Mouse (Mus musculus): ENCODE measurements around the gene Slc9a3r2. TPM values are rescaled to one million over a fixed set of nuclear protein-coding genes. Genes with fewer than 3 reads are reported as not detected.

The Slc9a3r2 gene
- polyA plus RNA-seq, 1 experiment from 2014 or later = 44.9 TPM

- no peaks in the 10 kb centered on the region for H3K9me3 ChIP-seq (ENCODE audit: control insufficient read depth, low read depth, low read length)
- ATAC-seq (ENCODE audit: insufficient number of reproducible peaks, insufficient read depth, low FRiP score, low read depth) = peak; percentile 81
- no peaks in the 10 kb centered on the region for H3K27me3 ChIP-seq (ENCODE audit: control insufficient read depth, insufficient read depth, low read length)
- WGBS = 48% methylated on average over 9 of the region's 9 CpGs
- peaks cover 19% of the 10 kb centered on the region for H3K4me1 ChIP-seq (ENCODE audit: control insufficient read depth, insufficient read depth, low read length)
- H3K4me3 ChIP-seq (ENCODE audit: low read depth, low read length) = no peak overlapping the region
- H3K27ac ChIP-seq (ENCODE audit: low read length) = peak overlapping the region; percentile 85
- H3K36me3 ChIP-seq (ENCODE audit: control insufficient read depth, insufficient read depth, low read length) = peaks cover 6% of the 10 kb centered on the region; the same call in 1 of the 2 replicates
- H3K4me2 ChIP-seq (replicated peaks; ENCODE audit: low read depth, low read length) = no peak overlapping the region
- H3K9ac ChIP-seq (replicated peaks; ENCODE audit: low read depth, low read length) = no peak overlapping the region
Measured at GRCm38 (mm10) chr17:24638840-24639239, 11.3 kb downstream of the Slc9a3r2 start.

DNA sequence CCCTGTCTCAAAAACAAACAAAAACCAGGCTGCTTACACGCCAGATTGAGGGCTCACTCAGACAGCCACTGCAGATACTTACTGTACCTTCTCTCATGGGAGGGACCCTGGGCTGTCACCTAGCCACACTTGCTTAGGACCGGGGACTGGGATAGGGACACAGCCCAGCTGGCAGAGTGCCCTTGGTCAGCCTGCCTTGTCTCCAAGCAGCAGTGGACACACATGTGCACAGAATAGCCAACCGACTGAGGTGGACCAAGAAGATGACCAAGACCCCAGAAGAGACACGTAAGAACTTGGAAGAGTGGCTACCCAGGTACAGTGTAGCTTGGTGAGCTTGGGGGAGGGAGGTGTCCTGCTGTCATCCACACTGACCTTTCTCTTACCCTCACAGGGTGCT is 11.9 kb downstream of the Slc9a3r2 start:
- 0 out of 2 replicates have a peak, but pooled peaks have one; percentile 7 for ATAC-seq (ENCODE audit: insufficient number of reproducible peaks, insufficient read depth, low FRiP score, low read depth)
- H3K9ac ChIP-seq (replicated peaks; ENCODE audit: low read depth, low read length) = no peak overlapping the region
- WGBS = 79% methylated on average over 4 of the region's 4 CpGs
- H3K4me2 ChIP-seq (replicated peaks; ENCODE audit: low read depth, low read length) = no peak overlapping the region
- H3K4me3 ChIP-seq (ENCODE audit: low read depth, low read length) = no peak overlapping the region
- H3K27ac ChIP-seq (ENCODE audit: low read length) = peak overlapping the region; percentile 85
- no peaks in the 10 kb centered on the region for H3K9me3 ChIP-seq (ENCODE audit: control insufficient read depth, low read depth, low read length)
- H3K4me1 ChIP-seq (ENCODE audit: control insufficient read depth, insufficient read depth, low read length) = peaks cover 19% of the 10 kb centered on the region; the same call in 1 of the 2 replicates
- peaks cover 6% of the 10 kb centered on the region; the same call in 1 of the 2 replicates for H3K36me3 ChIP-seq (ENCODE audit: control insufficient read depth, insufficient read depth, low read length)
- H3K27me3 ChIP-seq (ENCODE audit: control insufficient read depth, insufficient read depth, low read length) = no peaks in the 10 kb centered on the region

DNA sequence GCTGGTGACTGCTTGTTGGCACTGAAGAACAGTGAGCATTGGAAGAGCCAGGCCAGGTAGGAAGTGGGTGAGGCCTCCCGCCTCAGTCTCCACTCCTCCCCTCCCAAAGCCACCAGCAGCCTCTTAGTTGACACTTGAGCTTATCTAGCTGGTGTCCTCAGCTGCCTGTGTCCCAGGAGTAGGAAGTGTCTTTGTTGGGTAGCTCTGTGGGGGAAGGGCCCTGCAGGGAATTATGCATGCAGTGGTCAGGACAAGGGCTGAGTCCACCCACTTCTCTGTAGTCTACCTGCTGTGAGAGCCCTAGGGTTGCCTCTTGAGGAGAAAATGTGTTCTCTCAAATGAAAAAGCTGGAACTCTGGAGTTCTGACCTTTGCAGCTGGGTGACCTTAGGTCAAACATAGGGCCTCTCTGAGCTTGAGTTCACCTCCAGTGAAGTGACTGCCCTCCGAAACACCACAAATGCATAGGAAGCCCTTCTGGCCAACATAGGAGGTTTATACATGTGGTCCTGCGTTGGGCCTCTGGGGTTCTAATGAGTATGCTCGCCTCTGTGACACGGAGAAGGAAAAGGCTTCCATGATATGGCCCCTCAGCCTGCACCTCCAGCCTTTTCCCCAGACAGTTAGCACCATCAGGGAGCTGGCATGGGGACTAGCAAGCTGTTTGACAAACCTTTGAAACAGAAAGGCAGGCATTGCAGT is 13.2 kb downstream of the Slc9a3r2 start:
- Histone ChIP-seq H3K27ac (ENCODE audit: low read length) (no peak overlapping the region), H3K4me2 (replicated peaks; ENCODE audit: low read depth, low read length) (no peak overlapping the region), H3K36me3 (ENCODE audit: control insufficient read depth, insufficient read depth, low read length) (peaks cover 6% of the 10 kb centered on the region; the same call in 1 of the 2 replicates), H3K4me1 (ENCODE audit: control insufficient read depth, insufficient read depth, low read length) (peaks cover 22% of the 10 kb centered on the region; the same call in 1 of the 2 replicates), H3K27me3 (ENCODE audit: control insufficient read depth, insufficient read depth, low read length) (no peaks in the 10 kb centered on the region), H3K9me3 (ENCODE audit: control insufficient read depth, low read depth, low read length) (no peaks in the 10 kb centered on the region), H3K4me3 (ENCODE audit: low read depth, low read length) (no peak overlapping the region), H3K9ac (replicated peaks; ENCODE audit: low read depth, low read length) (no peak overlapping the region)
- no peak for ATAC-seq (ENCODE audit: insufficient number of reproducible peaks, insufficient read depth, low FRiP score, low read depth)
- 66% methylated on average over 5 of the region's 5 CpGs for WGBS

- Histone ChIP-seq H3K9ac (replicated peaks; ENCODE audit: low read depth, low read length) (no peak overlapping the region), H3K4me3 (ENCODE audit: low read depth, low read length) (no peak overlapping the region), H3K4me2 (replicated peaks; ENCODE audit: low read depth, low read length) (no peak overlapping the region), H3K9me3 (ENCODE audit: control insufficient read depth, low read depth, low read length) (no peaks in the 10 kb centered on the region), H3K27ac (ENCODE audit: low read length) (no peak overlapping the region), H3K4me1 (ENCODE audit: control insufficient read depth, insufficient read depth, low read length) (peaks cover 26% of the 10 kb centered on the region; the same call in 1 of the 2 replicates), H3K36me3 (ENCODE audit: control insufficient read depth, insufficient read depth, low read length) (peaks cover 7% of the 10 kb centered on the region; the same call in 1 of the 2 replicates), H3K27me3 (ENCODE audit: control insufficient read depth, insufficient read depth, low read length) (no peaks in the 10 kb centered on the region)
- ATAC-seq (ENCODE audit: insufficient number of reproducible peaks, insufficient read depth, low FRiP score, low read depth) = no peak
- WGBS = 97% methylated on average over 5 of the region's 5 CpGs
Measured at GRCm38 (mm10) chr17:24635694-24636093, 14.4 kb downstream of the Slc9a3r2 start.

DNA sequence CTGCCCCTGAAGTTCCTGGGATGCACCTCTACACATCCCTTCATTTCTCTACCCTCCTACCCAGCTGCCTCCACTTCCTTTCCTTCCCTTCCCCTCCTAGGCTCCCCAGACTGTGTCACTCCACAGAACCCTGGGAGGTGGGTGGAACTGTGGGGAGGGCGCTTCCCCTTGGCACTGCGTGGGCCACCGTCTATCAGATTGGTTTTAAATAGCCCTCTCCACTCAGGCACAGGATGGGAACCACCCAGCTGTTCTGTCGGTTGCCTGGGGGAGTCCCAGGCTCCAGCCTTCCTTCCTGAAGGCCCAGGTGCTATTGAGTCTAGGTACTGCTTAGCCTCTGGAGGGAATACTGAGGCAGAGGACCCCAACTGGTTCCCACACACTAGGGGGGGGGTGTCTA is 15.1 kb downstream of the Slc9a3r2 start:
- Histone ChIP-seq H3K4me2 (replicated peaks; ENCODE audit: low read depth, low read length) (no peak overlapping the region), H3K4me3 (ENCODE audit: low read depth, low read length) (no peak overlapping the region), H3K27ac (ENCODE audit: low read length) (no peak overlapping the region), H3K9me3 (ENCODE audit: control insufficient read depth, low read depth, low read length) (no peaks in the 10 kb centered on the region), H3K9ac (replicated peaks; ENCODE audit: low read depth, low read length) (no peak overlapping the region), H3K4me1 (ENCODE audit: control insufficient read depth, insufficient read depth, low read length) (peaks cover 25% of the 10 kb centered on the region; the same call in 1 of the 2 replicates), H3K36me3 (ENCODE audit: control insufficient read depth, insufficient read depth, low read length) (peaks cover 13% of the 10 kb centered on the region; the same call in 1 of the 2 replicates), H3K27me3 (ENCODE audit: control insufficient read depth, insufficient read depth, low read length) (no peaks in the 10 kb centered on the region)
- 74% methylated on average over 4 of the region's 4 CpGs for WGBS
- ATAC-seq (ENCODE audit: insufficient number of reproducible peaks, insufficient read depth, low FRiP score, low read depth) = no peak

- 93% methylated on average over 11 of the region's 11 CpGs for WGBS
- H3K27ac ChIP-seq (ENCODE audit: low read length) = peak overlapping the region; percentile 92; the same call in 1 of the 2 replicates
- H3K4me3 ChIP-seq (ENCODE audit: low read depth, low read length) = no peak overlapping the region
- H3K9me3 ChIP-seq (ENCODE audit: control insufficient read depth, low read depth, low read length) = no peaks in the 10 kb centered on the region
- no peak for ATAC-seq (ENCODE audit: insufficient number of reproducible peaks, insufficient read depth, low FRiP score, low read depth)
- peaks cover 14% of the 10 kb centered on the region; the same call in 1 of the 2 replicates for H3K4me1 ChIP-seq (ENCODE audit: control insufficient read depth, insufficient read depth, low read length)
- H3K4me2 ChIP-seq (replicated peaks; ENCODE audit: low read depth, low read length) = no peak overlapping the region
- peaks cover 14% of the 10 kb centered on the region for H3K36me3 ChIP-seq (ENCODE audit: control insufficient read depth, insufficient read depth, low read length)
- H3K27me3 ChIP-seq (ENCODE audit: control insufficient read depth, insufficient read depth, low read length) = no peaks in the 10 kb centered on the region
- no peak overlapping the region for H3K9ac ChIP-seq (replicated peaks; ENCODE audit: low read depth, low read length)
Measured at GRCm38 (mm10) chr17:24633831-24634230, 16.3 kb downstream of the Slc9a3r2 start.

DNA sequence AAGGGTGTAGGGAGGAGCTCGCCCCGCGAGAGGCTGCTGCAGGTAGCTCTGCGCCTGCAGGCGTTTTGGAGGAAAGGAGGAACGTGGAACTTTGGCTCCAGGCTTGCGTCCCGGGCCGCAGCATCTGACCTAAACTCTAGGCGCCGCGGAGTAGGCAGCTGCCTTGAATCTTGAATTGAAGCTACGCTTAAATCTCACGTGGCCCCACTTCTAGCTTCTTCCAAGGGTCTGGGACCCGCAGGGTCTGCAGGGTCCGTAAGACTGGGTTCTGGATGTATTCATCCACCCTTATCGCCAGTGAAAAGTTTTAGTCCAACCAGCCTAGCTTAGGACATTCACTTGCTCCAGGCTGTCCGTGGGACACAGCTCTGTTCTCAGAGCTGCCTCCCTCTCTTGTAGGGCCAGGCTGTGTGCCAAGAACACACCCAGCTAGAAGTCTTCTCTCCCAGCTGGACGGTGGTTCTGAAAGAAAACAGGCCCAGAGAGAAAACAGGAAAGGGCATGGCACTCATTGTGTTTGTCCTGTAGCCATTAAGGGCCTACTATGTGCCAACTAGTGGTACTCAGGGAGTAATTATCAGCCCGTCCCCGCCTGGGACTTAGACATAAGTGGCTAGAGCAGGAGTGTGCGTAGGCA is 17.2 kb downstream of the Slc9a3r2 start:
- Histone ChIP-seq H3K4me1 (ENCODE audit: control insufficient read depth, insufficient read depth, low read length) (peaks cover 9% of the 10 kb centered on the region; the same call in 1 of the 2 replicates), H3K4me3 (ENCODE audit: low read depth, low read length) (peak overlapping the region; percentile 67), H3K4me2 (replicated peaks; ENCODE audit: low read depth, low read length) (peak overlapping the region; percentile 73), H3K27ac (ENCODE audit: low read length) (peak overlapping the region; percentile 92), H3K9me3 (ENCODE audit: control insufficient read depth, low read depth, low read length) (no peaks in the 10 kb centered on the region), H3K36me3 (ENCODE audit: control insufficient read depth, insufficient read depth, low read length) (peaks cover 15% of the 10 kb centered on the region), H3K27me3 (ENCODE audit: control insufficient read depth, insufficient read depth, low read length) (no peaks in the 10 kb centered on the region), H3K9ac (replicated peaks; ENCODE audit: low read depth, low read length) (peak overlapping the region; percentile 67)
- WGBS = 8% methylated on average over 22 of the region's 22 CpGs
- ATAC-seq (ENCODE audit: insufficient number of reproducible peaks, insufficient read depth, low FRiP score, low read depth) = peak; percentile 53; the same call in 1 of the 2 replicates

GRCm38 (mm10) chr17:24632167-24632812 is 17.8 kb downstream of the Slc9a3r2 start, which contains the start of the genes Tsc2 and Nthl1:
Tsc2 (minus strand) TSS chr17:24632630.
Nthl1 (plus strand) TSS chr17:24632680.
- Histone ChIP-seq H3K4me3 (ENCODE audit: low read depth, low read length) (peak within 1 kb of the TSS; percentile 67), H3K9me3 (ENCODE audit: control insufficient read depth, low read depth, low read length) (no peaks in the 10 kb centered on the region), H3K27ac (ENCODE audit: low read length) (peak within 1 kb of the TSS; percentile 92), H3K27me3 (ENCODE audit: control insufficient read depth, insufficient read depth, low read length) (no peaks in the 10 kb centered on the region), H3K4me1 (ENCODE audit: control insufficient read depth, insufficient read depth, low read length) (peaks cover 9% of the 10 kb centered on the region; the same call in 1 of the 2 replicates), H3K9ac (replicated peaks; ENCODE audit: low read depth, low read length) (peak within 1 kb of the TSS; percentile 67), H3K4me2 (replicated peaks; ENCODE audit: low read depth, low read length) (peak within 1 kb of the TSS; percentile 73), H3K36me3 (ENCODE audit: control insufficient read depth, insufficient read depth, low read length) (peaks cover 19% of the 10 kb centered on the region)
- WGBS = 1% methylated on average over 51 of the region's 51 CpGs
- peak; percentile 80; the same call in 1 of the 2 replicates for ATAC-seq (ENCODE audit: insufficient number of reproducible peaks, insufficient read depth, low FRiP score, low read depth)

Data from stomach, embryonic 14.5 days (tissue).